Mouse (Mus musculus) hindbrain, embryonic 15.5 days (tissue): Measurements from ENCODE around the gene Cnst. TPM values are rescaled to one million over a fixed set of nuclear protein-coding genes. Genes with fewer than 3 reads are reported as not detected.
A peak's percentile ranks its signal among the peaks of the same experiment; 100 is the strongest.

Experiments used
- ATAC-seq: fragments of 200-750 bp; cut with Nextera tagmentation; 2 replicates; pipeline ENCODE4 v1.8.0; 2017; ENCODE audit warnings: low read depth, moderate number of reproducible peaks, moderate TSS enrichment; ENCODE audit not compliant: low FRiP score
- H3K27ac ChIP-seq: fragments of 300-500 bp; sonication (generic); replicated peaks from 2 replicates; pipeline ENCODE4 v1.5.1; 2015; ENCODE audit warnings: mild to moderate bottlenecking, inconsistent platforms
- H3K27me3 ChIP-seq: fragments of 300-500 bp; sonication (generic); 2 replicates; pipeline ENCODE4 v1.6.1; 2015; ENCODE audit warnings: control low read depth, inconsistent platforms
- H3K36me3 ChIP-seq: fragments of 300-500 bp; sonication (generic); 2 replicates; pipeline ENCODE4 v1.6.1; 2015; ENCODE audit warnings: control low read depth, inconsistent platforms
- H3K4me1 ChIP-seq: fragments of 300-500 bp; sonication (generic); replicated peaks from 2 replicates; pipeline ENCODE4 v1.6.1; 2015; ENCODE audit warnings: control low read depth, inconsistent platforms
- H3K4me2 ChIP-seq: fragments of 300-500 bp; sonication (generic); 2 replicates; pipeline ENCODE4 v1.6.1; 2015; ENCODE audit warnings: moderate library complexity, mild to moderate bottlenecking, inconsistent platforms
- H3K4me3 ChIP-seq: fragments of 300-500 bp; sonication (generic); 2 replicates; pipeline ENCODE4 v1.5.1; 2015; ENCODE audit warnings: mild to moderate bottlenecking, inconsistent platforms
- H3K9ac ChIP-seq: fragments of 300-500 bp; sonication (generic); 2 replicates; pipeline ENCODE4 v1.6.1; 2015; ENCODE audit warnings: inconsistent platforms
- H3K9me3 ChIP-seq: fragments of 300-500 bp; sonication (generic); 2 replicates; pipeline ENCODE4 v1.6.1; 2016; ENCODE audit warnings: control low read depth, inconsistent platforms
- WGBS: fragments of 180-500 bp; shearing (Covaris S2); methylation state at CpG from one replicate; pipeline ENCODE4 v1.1.7; 2015; 5-methylcytosine and 5-hydroxymethylcytosine counted together
- polyA plus RNA-seq: library from polyadenylated mRNA; unstranded; fragments of >200 nt; fragmentation: Nextera tagmentation; extraction: Ambion mirVana; gene quantifications from 2 replicates; pipeline ENCODE4 v1.2.1, GENCODE M21; 2015

The Cnst gene
- polyA plus RNA-seq, 1 experiment from 2014 or later: 26.2 TPM

- peaks cover 8% of the 10 kb centered on the region; the same call in 1 of the 2 replicates for H3K4me1 ChIP-seq
- no peaks in the 10 kb centered on the region for H3K9me3 ChIP-seq
- H3K4me3 ChIP-seq: no peak overlapping the region
- H3K9ac ChIP-seq: no peak overlapping the region
- H3K27ac ChIP-seq: no peak overlapping the region
- 90% methylated on average over 8 of the region's 8 CpGs for WGBS
- no peaks in the 10 kb centered on the region for H3K27me3 ChIP-seq
- H3K36me3 ChIP-seq: peaks cover 9% of the 10 kb centered on the region; the same call in 1 of the 2 replicates
- no peak for ATAC-seq
- no peak overlapping the region for H3K4me2 ChIP-seq
Measured at GRCm38 (mm10) chr1:179608521-179608920, 62.4 kb downstream of the Cnst start.

- WGBS: 36% methylated on average over 26 of the region's 26 CpGs
- H3K9ac ChIP-seq: no peak overlapping the region
- peaks cover 9% of the 10 kb centered on the region; the same call in 1 of the 2 replicates for H3K36me3 ChIP-seq
- no peaks in the 10 kb centered on the region for H3K27me3 ChIP-seq
- H3K4me3 ChIP-seq: no peak overlapping the region
- peaks cover 8% of the 10 kb centered on the region; the same call in 1 of the 2 replicates for H3K4me1 ChIP-seq
- H3K27ac ChIP-seq: no peak overlapping the region
- ATAC-seq: peak; percentile 48; the same call in 1 of the 2 replicates
- H3K9me3 ChIP-seq: no peaks in the 10 kb centered on the region
- H3K4me2 ChIP-seq: no peak overlapping the region
Measured at GRCm38 (mm10) chr1:179609724-179610505, 63.7 kb downstream of the Cnst start.

- 59% methylated on average over 5 of the region's 5 CpGs for WGBS
- Histone ChIP-seq H3K27ac (no peak overlapping the region), H3K36me3 (peaks cover 9% of the 10 kb centered on the region; the same call in 1 of the 2 replicates), H3K4me2 (no peak overlapping the region), H3K4me3 (no peak overlapping the region), H3K27me3 (no peaks in the 10 kb centered on the region), H3K9ac (no peak overlapping the region), H3K9me3 (no peaks in the 10 kb centered on the region), H3K4me1 (peaks cover 8% of the 10 kb centered on the region; the same call in 1 of the 2 replicates)
- no peak for ATAC-seq
Measured at GRCm38 (mm10) chr1:179611182-179611581, 65.0 kb downstream of the Cnst start.

- Histone ChIP-seq H3K4me2 (no peak overlapping the region), H3K9me3 (no peaks in the 10 kb centered on the region), H3K27me3 (no peaks in the 10 kb centered on the region), H3K4me1 (peaks cover 13% of the 10 kb centered on the region; the same call in 1 of the 2 replicates), H3K4me3 (no peak overlapping the region), H3K36me3 (peaks cover 9% of the 10 kb centered on the region; the same call in 1 of the 2 replicates), H3K9ac (no peak overlapping the region), H3K27ac (no peak overlapping the region)
- 86% methylated on average over 6 of the region's 6 CpGs for WGBS
- no peak for ATAC-seq
Measured at GRCm38 (mm10) chr1:179612418-179612817, 66.2 kb downstream of the Cnst start.

- H3K36me3 ChIP-seq: peaks cover 9% of the 10 kb centered on the region; the same call in 1 of the 2 replicates
- H3K4me1 ChIP-seq: peaks cover 13% of the 10 kb centered on the region; the same call in 1 of the 2 replicates
- no peak for ATAC-seq
- no peak overlapping the region for H3K27ac ChIP-seq
- H3K27me3 ChIP-seq: no peaks in the 10 kb centered on the region
- no peaks in the 10 kb centered on the region for H3K9me3 ChIP-seq
- WGBS: 73% methylated on average over 9 of the region's 9 CpGs
- no peak overlapping the region for H3K4me2 ChIP-seq
- no peak overlapping the region for H3K4me3 ChIP-seq
- no peak overlapping the region for H3K9ac ChIP-seq
Measured at GRCm38 (mm10) chr1:179612986-179613505, 66.9 kb downstream of the Cnst start.

- ATAC-seq: no peak
- H3K27ac ChIP-seq: no peak overlapping the region; the same call in 1 of the 2 replicates
- WGBS: 70% methylated on average over 7 of the region's 7 CpGs
Measured at GRCm38 (mm10) chr1:179617426-179617825, 71.3 kb downstream of the Cnst start.

GRCm38 (mm10) chr1:179622665-179623064, 76.5 kb downstream of the Cnst start:
- ATAC-seq: no peak
- H3K36me3 ChIP-seq: peaks cover 14% of the 10 kb centered on the region; the same call in 1 of the 2 replicates
- H3K4me2 ChIP-seq: no peak overlapping the region
- no peaks in the 10 kb centered on the region for H3K9me3 ChIP-seq
- H3K4me1 ChIP-seq: no peaks in the 10 kb centered on the region
- whole genome bisulfite sequencing: 96% methylated on average over 12 of the region's 12 CpGs
- no peak overlapping the region for H3K9ac ChIP-seq
- H3K27ac ChIP-seq: no peak overlapping the region
- no peak overlapping the region for H3K4me3 ChIP-seq
- no peaks in the 10 kb centered on the region for H3K27me3 ChIP-seq

More at GRCm38 (mm10) chr1:179617426-179617825, 71.3 kb downstream of the Cnst start:
- Histone ChIP-seq H3K4me2 (no peak overlapping the region), H3K9ac (no peak overlapping the region), H3K4me3 (no peak overlapping the region), H3K4me1 (0 out of 2 replicates have a peak, but pooled peaks cover 7% of the 10 kb centered on the region), H3K36me3 (no peaks in the 10 kb centered on the region), H3K27me3 (no peaks in the 10 kb centered on the region), H3K9me3 (no peaks in the 10 kb centered on the region)

- no peaks in the 10 kb centered on the region for H3K4me1 ChIP-seq
- no peak overlapping the region for H3K4me2 ChIP-seq
- ATAC-seq: no peak
- no peak overlapping the region for H3K27ac ChIP-seq
- no peak overlapping the region for H3K4me3 ChIP-seq
- 71% methylated on average over 4 of the region's 4 CpGs for WGBS
- no peak overlapping the region for H3K9ac ChIP-seq
- H3K9me3 ChIP-seq: no peaks in the 10 kb centered on the region
- no peaks in the 10 kb centered on the region for H3K27me3 ChIP-seq
- peaks cover 14% of the 10 kb centered on the region; the same call in 1 of the 2 replicates for H3K36me3 ChIP-seq
Measured at GRCm38 (mm10) chr1:179623657-179624056, 77.5 kb downstream of the Cnst start.

- H3K4me3 ChIP-seq: no peak overlapping the region
- no peak overlapping the region for H3K9ac ChIP-seq
- no peak overlapping the region for H3K4me2 ChIP-seq
- peaks cover 14% of the 10 kb centered on the region; the same call in 1 of the 2 replicates for H3K36me3 ChIP-seq
- H3K27ac ChIP-seq: no peak overlapping the region
- H3K4me1 ChIP-seq: no peaks in the 10 kb centered on the region
- ATAC-seq: no peak
- WGBS: 78% methylated on average over 4 of the region's 4 CpGs
- H3K27me3 ChIP-seq: no peaks in the 10 kb centered on the region
- no peaks in the 10 kb centered on the region for H3K9me3 ChIP-seq
Measured at GRCm38 (mm10) chr1:179624354-179624753, 78.2 kb downstream of the Cnst start.

- WGBS: 85% methylated on average over 4 of the region's 4 CpGs
- no peak for ATAC-seq
Measured at GRCm38 (mm10) chr1:179627855-179628254, 81.7 kb downstream of the Cnst start.

GRCm38 (mm10) chr1:179628438-179629106, 82.4 kb downstream of the Cnst start:
- H3K9me3 ChIP-seq: no peaks in the 10 kb centered on the region
- no peak overlapping the region for H3K9ac ChIP-seq
- no peaks in the 10 kb centered on the region for H3K27me3 ChIP-seq
- 69% methylated on average over 8 of the region's 8 CpGs for WGBS
- no peak overlapping the region for H3K4me2 ChIP-seq
- no peak overlapping the region for H3K4me3 ChIP-seq
- ATAC-seq: no peak
- H3K27ac ChIP-seq: no peak overlapping the region
- no peaks in the 10 kb centered on the region for H3K4me1 ChIP-seq
- H3K36me3 ChIP-seq: peaks cover 14% of the 10 kb centered on the region; the same call in 1 of the 2 replicates

More at GRCm38 (mm10) chr1:179627855-179628254, 81.7 kb downstream of the Cnst start:
- no peaks in the 10 kb centered on the region for H3K9me3 ChIP-seq
- no peak overlapping the region for H3K4me3 ChIP-seq
- no peaks in the 10 kb centered on the region for H3K4me1 ChIP-seq
- no peak overlapping the region for H3K27ac ChIP-seq
- no peak overlapping the region for H3K4me2 ChIP-seq
- H3K9ac ChIP-seq: no peak overlapping the region
- H3K27me3 ChIP-seq: no peaks in the 10 kb centered on the region
- H3K36me3 ChIP-seq: peaks cover 14% of the 10 kb centered on the region; the same call in 1 of the 2 replicates

GRCm38 (mm10) chr1:179629276-179629675, 83.1 kb downstream of the Cnst start:
- Histone ChIP-seq H3K4me2 (no peak overlapping the region), H3K4me3 (no peak overlapping the region), H3K27ac (no peak overlapping the region), H3K36me3 (peaks cover 14% of the 10 kb centered on the region; the same call in 1 of the 2 replicates), H3K9me3 (no peaks in the 10 kb centered on the region), H3K27me3 (no peaks in the 10 kb centered on the region), H3K9ac (no peak overlapping the region), H3K4me1 (no peaks in the 10 kb centered on the region)
- ATAC-seq: no peak
- 83% methylated on average over 5 of the region's 5 CpGs for WGBS
